Mouse (Mus musculus): ENCODE data around the gene Zfp882. TPM values are rescaled to one million over a fixed set of nuclear protein-coding genes. Genes with fewer than 3 reads are reported as not detected.
"Not testable (repeated sequence)": the region's sequence is repeated elsewhere in the genome, so short reads cannot be mapped to it uniquely, and the experiment has no call there.

Zfp882 gene
- 1 to 10 TPM; 2.4 to 5.5 TPM for total RNA-seq (2021)

GRCm38 (mm10) chr8:71908309-71909261 is at the start of gene Zfp882, which contains the start of gene Zfp617:
TSS of gene Zfp882 (plus strand) at chr8:71908608.
TSS of gene Zfp617 (plus strand) at chr8:71908635.
- intact Hi-C loops (cut with DNase I), result loop anchor here (1.0 to 5.0 kb wide), 4 partner anchors 14 to 254 kb away; partner anchors contain the start of gene Rab8a
- DNase-seq, result peak; percentile 88 to 93

DNA sequence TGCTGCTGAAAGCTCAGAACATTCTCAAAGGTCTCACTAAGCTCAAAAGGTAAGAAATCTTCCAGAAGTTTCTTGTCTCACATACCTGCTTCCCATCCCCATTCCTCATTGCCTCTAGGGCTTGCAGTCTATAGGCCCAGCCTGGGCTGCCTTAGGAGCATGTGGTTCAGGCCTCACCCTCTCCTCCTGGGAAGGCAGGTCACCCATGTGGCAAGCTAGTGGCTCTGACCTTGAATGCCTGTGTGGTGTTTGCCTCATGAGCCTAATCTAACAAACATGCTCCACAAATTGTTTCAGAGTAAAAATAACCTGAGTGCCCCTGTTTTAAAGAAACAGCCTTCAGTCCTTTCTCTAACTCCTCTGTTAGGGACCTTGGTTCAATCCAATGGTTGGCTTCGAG is 46.9 kb upstream of the Zfp882 start:
- intact Hi-C loops (cut with DNase I); DNase-seq: not testable (repeated sequence)

DNA sequence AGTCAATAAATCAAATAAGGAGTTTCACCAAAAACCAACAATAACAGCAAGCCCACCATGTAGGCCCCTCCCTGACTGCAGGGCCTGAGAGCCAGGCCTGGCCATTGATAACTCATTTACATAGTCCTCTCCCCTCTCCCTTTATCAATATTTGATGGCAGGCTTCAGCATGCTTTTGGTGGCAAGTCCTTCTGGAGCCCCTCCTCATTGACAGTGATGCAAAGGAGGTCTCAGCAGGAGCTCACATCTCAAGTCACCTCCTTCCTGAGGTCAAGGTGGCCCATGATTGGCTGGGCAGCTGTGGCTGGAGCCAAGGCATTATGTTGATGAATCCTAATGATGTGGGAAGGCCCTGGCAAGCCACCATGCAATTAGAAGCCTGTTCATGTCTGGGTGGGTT is 46.4 kb upstream of the Zfp882 start:
- intact Hi-C loops (cut with DNase I); DNase-seq: not testable (repeated sequence)

DNA sequence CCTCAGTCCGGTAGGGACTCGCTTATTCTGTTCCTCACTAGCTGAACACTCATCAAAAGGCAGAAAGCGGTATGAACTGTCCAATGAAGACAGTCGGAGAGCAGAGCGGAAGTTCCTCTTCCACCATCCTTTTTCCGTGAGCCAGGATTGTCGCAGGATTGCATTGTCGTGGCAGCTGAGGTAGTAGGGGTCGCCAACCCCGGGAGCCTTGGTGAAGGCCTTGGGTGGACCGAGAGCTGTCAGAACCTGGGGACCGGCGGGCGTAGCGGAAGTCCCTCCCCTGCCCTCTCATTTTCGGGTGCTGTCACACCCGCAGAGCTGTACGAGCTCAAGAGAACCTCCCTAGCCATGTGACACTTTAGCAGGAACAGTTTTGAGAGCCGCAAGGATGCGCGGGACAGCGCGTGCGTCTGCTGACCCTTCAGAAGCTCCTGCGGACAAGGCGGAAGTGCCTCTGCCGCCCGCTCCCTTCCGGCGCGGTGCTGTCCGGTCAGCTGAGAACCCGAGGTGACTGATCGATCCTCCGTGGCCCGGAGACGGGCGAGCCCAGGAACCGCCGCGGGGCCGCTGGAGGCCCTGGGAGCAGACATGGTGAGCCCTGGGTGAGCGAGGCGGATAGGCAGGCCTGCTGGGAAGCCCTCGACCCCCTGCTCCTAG is 26.7 kb upstream of the Zfp882 start, which contains the start of gene Zfp709:
Zfp709 (plus strand) TSS at position 402 of the 657 bp plus-strand sequence.
- DNase-seq, result peak; percentile 63 to 78
- intact Hi-C loops (cut with DNase I), result no loop called here

GRCm38 (mm10) chr8:71900666-71901065 is 7.7 kb upstream of the Zfp882 start:
- intact Hi-C loops (cut with DNase I); DNase-seq: not testable (repeated sequence)

GRCm38 (mm10) chr8:71903084-71903483 is 5.3 kb upstream of the Zfp882 start:
- intact Hi-C loops (cut with DNase I); DNase-seq: not testable (repeated sequence)

- DNase-seq, result no peak
- intact Hi-C loops (cut with DNase I), result loop anchor here (5.0 kb wide), 2 partner anchors 115 to 255 kb away; partner anchors contain the start of gene Rab8a
These were observed 1.6 kb upstream of the Zfp882 start for GRCm38 (mm10) chr8:71906809-71907208.

GRCm38 (mm10) chr8:71907798-71908257 is 580 bp upstream of the Zfp882 start:
- intact Hi-C loops (cut with DNase I), result loop anchor here (1.0 to 5.0 kb wide), 4 partner anchors 14 to 254 kb away; partner anchors contain the start of gene Rab8a
- DNase-seq, result no peak

GRCm38 (mm10) chr8:71912286-71912685 is 3.9 kb downstream of the Zfp882 start:
- no peak for DNase-seq
- intact Hi-C loops (cut with DNase I), result no loop called here

DNA sequence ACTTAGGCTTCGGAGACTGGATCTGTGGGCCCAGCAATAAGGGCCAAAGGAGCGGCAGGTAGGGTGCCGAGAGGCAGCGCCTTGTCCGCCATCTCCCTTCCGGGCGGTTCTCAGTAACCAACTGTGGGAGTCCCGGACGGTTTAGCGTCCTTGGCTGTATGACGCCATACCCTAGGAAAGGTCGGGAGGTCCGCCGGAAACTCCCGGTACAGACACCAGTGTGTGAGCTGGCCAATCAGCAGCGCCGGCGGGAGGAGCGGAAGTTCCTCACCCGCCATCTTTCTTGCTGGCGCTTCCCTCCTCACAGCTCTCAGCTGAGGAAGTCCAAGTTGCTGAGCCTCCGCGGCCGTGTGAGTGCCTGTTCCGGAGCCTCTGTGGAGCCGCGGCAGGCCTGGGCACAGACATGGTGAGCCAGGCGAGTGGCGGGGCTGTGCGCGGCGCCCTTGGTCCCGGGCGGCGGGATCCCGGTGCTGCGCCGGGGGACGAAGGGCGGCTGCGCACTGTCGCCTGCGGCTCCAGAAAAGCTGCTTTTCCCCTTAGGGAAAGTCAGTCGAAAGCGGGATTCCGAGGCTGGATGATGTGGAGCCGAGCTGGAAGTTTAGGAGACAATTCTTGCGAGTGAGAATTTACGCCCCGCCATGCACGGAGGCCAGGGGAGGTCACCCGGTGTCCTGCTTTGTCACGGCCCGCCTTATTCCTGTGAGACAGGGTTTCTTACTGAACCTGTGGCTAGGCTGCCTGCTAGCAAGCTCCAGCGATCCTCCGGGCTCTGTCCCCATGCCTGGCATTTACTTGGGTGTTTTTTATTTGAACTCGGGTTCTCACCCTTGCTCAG is 14.4 kb downstream of the Zfp882 start:
- peak; percentile 93 for DNase-seq
- intact Hi-C loops (cut with DNase I), result loop anchor here (1.0 to 10.0 kb wide), 3 partner anchors 14 to 212 kb away; partner anchors contain the start of genes Tpm4, Zfp617 and Zfp882

DNA sequence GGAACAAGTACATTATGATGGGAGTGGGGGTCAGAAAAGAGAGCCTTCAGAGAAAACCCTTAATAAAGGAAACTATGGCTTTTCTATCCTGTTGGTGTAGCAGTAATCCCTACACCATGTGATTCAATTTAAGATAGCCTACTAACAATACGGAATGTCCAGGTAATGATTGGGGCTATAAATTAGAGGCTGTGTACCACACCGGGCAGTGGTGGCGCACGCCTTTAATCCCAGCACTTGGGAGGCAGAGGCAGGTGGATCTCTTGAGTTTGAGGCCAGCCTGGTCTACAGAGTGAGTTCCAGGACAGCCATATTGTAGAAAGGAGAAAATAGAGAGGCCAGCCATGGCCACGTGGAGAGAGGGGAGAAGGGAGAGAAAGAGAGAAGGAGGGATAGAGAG is 17.4 kb downstream of the Zfp882 start:
- intact Hi-C loops (cut with DNase I), result loop anchor here (10.0 kb wide), 1 partner anchor 209 kb away; the partner anchor contains the start of gene Tpm4
- no peak for DNase-seq

- DNase-seq, result no peak
- intact Hi-C loops (cut with DNase I), result loop anchor here (10.0 kb wide), 1 partner anchor 208 kb away; the partner anchor contains the start of gene Tpm4
These were observed 18.1 kb downstream of the Zfp882 start for GRCm38 (mm10) chr8:71926551-71926950.

DNA sequence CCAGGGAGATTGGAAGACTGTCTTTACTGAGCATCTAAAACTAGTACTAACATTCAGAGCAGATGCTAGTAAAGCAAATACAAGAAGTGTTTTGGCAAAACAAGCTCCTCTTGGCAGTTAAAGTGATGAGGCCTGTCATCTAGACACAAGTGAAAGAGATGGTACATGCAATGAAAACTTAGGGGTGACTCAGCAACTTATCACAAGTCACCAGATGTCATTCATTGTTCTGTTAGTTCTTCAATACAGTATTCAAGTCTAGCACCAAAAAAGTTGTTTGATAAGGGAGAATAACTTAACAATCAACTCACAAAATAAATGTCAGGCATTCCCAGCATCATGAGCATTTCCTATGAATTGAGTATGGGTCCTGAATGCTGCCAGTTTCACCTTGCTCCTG is 19.4 kb downstream of the Zfp882 start:
- no peak for DNase-seq
- intact Hi-C loops (cut with DNase I), result loop anchor here (10.0 kb wide), 1 partner anchor 207 kb away; the partner anchor contains the start of gene Tpm4

- intact Hi-C loops (cut with DNase I); DNase-seq: not testable (repeated sequence)
These were observed 29.6 kb downstream of the Zfp882 start for GRCm38 (mm10) chr8:71938037-71938436.

DNA sequence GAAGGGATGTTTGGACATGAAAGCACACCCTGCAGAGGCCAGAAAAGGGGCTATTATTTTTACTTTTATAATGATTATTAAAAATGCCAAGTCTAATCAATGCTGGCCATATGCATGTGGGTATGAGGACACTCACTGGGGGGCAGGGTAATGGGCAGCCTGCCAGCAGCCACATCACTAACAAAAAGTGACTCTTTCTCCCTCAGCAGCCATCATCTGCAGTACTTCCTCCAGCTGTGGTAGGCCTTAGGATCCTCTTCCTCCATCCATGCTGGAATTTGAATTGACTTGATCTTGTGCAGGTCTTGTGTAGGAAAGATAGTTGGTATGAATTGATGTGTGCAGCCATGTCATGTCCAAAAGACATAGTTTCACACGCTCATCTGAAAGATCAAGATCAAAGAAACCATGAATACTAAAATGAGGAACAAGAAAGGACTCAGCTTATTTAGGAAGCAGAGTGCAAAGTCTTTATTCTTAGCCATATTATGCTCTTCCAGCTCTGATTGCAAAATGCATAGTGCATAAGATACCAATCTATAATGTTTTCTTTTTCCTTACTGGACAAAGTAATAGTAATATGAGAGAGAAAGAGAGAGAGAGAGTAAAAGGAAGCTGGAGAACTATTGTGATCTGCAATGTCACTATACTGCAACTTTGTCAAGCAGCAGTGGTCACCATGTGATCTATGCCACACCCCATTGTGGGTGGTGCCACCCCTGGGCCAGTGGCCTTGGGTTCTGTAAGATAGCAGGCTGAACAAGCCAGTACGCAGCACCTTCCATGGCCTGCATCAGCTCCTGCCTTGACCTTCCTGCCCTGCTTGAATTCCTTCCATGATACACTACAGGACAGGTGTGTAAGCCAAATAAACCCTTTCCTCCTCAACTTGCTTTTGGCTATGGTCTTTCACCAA is 32.1 kb downstream of the Zfp882 start:
- intact Hi-C loops (cut with DNase I), result no loop called here
- no peak for DNase-seq

DNA sequence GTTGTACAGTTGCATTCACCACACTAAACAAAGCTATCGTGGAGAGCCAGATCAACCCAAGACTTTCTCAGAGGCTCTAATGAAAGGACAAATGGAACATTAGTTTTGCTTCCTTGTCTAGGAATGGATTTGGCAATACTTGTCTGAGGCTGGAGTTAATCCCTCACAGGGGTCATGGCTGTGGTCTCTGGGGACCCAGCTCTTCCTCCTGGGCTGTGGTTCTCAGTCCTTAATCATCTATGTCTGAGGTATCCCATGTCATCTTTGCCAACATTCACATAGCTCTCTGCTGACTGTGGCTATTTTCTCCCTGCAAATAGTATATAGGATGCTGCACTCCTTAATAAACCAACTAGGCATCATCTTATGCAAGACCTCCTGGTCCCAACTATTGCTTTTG is 33.4 kb downstream of the Zfp882 start:
- no peak for DNase-seq
- intact Hi-C loops (cut with DNase I), result no loop called here

- intact Hi-C loops (cut with DNase I), result no loop called here
These were observed 40.2 kb downstream of the Zfp882 start for GRCm38 (mm10) chr8:71948624-71949023.

DNA sequence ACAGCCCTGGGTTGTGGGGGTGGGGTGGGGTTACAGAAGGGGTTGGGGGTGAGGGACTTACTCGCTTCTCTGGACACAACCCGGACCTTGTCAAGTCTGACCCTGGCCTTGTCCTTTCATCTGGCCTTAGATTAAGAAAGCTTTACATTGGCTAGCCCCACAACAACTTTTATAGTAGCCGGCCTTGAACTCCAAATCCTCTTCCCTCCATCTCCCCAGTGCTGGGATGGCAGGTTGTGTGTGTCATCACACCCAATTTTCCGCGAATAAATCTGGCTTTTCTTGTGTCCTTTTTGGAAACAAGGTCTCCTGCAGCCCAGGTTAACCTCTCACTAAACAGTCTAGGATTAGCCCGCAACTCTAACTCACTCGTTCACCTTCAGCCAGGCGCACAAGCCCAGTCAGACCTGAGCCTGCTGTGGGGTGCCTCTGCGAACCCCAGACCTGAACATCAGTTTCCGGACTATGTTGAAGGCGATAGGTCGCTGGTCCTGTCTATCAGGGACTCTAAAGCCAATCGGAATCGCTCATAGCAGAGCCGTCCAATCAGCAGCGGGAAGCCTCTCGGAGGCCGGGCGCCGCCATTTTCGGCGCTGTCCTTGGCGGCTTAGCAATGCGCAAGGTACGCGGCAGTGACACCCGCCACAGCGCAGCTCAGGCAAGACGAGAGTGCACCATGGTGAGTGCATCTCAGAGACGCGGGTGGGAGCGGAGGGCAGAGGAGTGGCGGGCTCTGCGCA is 42.2 kb downstream of the Zfp882 start, which contains the start of gene Zfp961:
Zfp961 (plus strand) TSS at position 557 of the 740 bp plus-strand sequence.
- intact Hi-C loops (cut with DNase I), result loop anchor here (1.0 kb wide), 1 partner anchor 27 kb away; no protein-coding TSS in a partner anchor
- DNase-seq, result peak; percentile 99

More at GRCm38 (mm10) chr8:71948624-71949023, 40.2 kb downstream of the Zfp882 start:
- DNase-seq, result no peak
